8 mouse cellular contexts compared by ENCODE assay signal in the genomic region with DNA sequence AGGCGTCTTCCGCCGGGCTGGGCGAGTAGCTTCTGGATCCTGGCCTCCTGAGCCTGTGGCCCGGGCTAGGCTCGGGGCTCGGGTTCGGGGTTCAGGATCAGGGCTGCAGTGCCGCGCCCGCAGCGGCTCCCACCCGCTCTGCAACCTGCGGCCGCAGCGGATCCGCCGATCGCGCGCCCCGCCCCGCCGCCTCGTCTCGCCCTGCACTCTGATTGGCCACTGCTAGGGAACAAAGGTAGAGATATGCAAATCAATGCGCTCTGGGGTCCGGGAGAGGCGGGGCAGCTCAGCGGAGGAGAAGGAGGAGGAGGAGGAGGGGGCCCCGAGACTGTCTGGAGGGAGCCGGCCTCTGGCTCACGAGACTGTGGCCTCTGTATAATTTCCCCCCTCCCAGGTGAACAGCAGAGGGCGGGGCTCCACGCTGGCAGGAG. TPM values are rescaled to one million over a fixed set of nuclear protein-coding genes. Genes with fewer than 3 reads are reported as not detected.
DNase-seq lines count a peak whose midpoint lies in the region; ATAC-seq lines count a peak whose summit lies in the region.

A gene (minus strand): TSS at position 153 of the 431 bp plus-strand sequence.

- H3K4me1 ChIP-seq in intestine, embryonic 14.5 days (replicated peaks; ENCODE audit: control insufficient read depth, insufficient read depth, low read length), result 0 out of 2 replicates have a peak, but pooled peaks cover 7% of the 10 kb centered on the region

- peak within 1 kb of the TSS; percentile 93 for H3K4me2 ChIP-seq in intestine, embryonic 14.5 days (ENCODE audit: low read length)

- no peaks in the 10 kb centered on the region for H3K27me3 ChIP-seq in intestine, embryonic 14.5 days (replicated peaks; ENCODE audit: control insufficient read depth, insufficient read depth, low read length)

- intact Hi-C loops in gastrocnemius, postnatal 36 days (cut with DNase I), result no loop called here
- intact Hi-C loops in left cerebral cortex, postnatal 10 days (cut with DNase I), result loop anchor here (5.0 kb wide), 1 partner anchor 115 kb away; a partner anchor contains a TSS

- peak; percentile 89 for DNase-seq in adrenal gland, adult 2 months
- DNase-seq in embryo, embryonic 11 days, result peak; percentile 93
- peak; percentile 48 to 49 for DNase-seq in gastrocnemius, postnatal 36 days
- DNase-seq in intestine, embryonic 14.5 days (ENCODE audit: low spot score), result peak; percentile 91
- peak; percentile 90 to 93 for DNase-seq in left cerebral cortex, postnatal 10 days (ENCODE audit: extremely low spot score in 1 of 2, low spot score in 2 of 2)
- DNase-seq in right cerebral cortex, postnatal 10 days (ENCODE audit: low spot score in 2 of 2), result peak; percentile 94 to 95
- DNase-seq in urinary bladder, postnatal 25 days (ENCODE audit: low spot score), result peak; percentile 73

- peak within 1 kb of the TSS; percentile 76 for H3K9ac ChIP-seq in intestine, embryonic 14.5 days (ENCODE audit: low read length)

- no peaks in the 10 kb centered on the region for H3K36me3 ChIP-seq in intestine, embryonic 14.5 days (ENCODE audit: control insufficient read depth, insufficient read depth, low read length)

- no peaks in the 10 kb centered on the region for H3K9me3 ChIP-seq in intestine, embryonic 14.5 days (ENCODE audit: control insufficient read depth, low read length)

- peak within 1 kb of the TSS; percentile 76 for H3K4me3 ChIP-seq in intestine, embryonic 14.5 days (ENCODE audit: low read depth, low read length)

- ATAC-seq in intestine, embryonic 14.5 days (replicated peaks; ENCODE audit: low FRiP score, low TSS enrichment, low read depth), result peak; percentile 98
- ATAC-seq in megakaryocyte progenitor cell, adult 5-6 weeks (replicated peaks; ENCODE audit: poor library complexity), result peak; percentile 76

- WGBS in intestine, embryonic 14.5 days, result under 1% methylated on average over 35 of the region's 35 CpGs

- peak within 1 kb of the TSS; percentile 54 for H3K27ac ChIP-seq in intestine, embryonic 14.5 days (ENCODE audit: low read depth)

RNA-seq across cellular contexts. Expression of the gene that starts here (rescaled TPM):
- total RNA-seq in adrenal gland, adult 2 months (2021), result 10 to 100 TPM; 10.1 to 15.5 TPM
- 79.2 and 146 TPM in 2 replicates for polyA plus RNA-seq in adrenal gland, adult 2 months (2012; rRNA removed)
- total RNA-seq in gastrocnemius, postnatal 36 days (2021), result 10 to 100 TPM; 21.2 to 24.1 TPM
- 90.6 and 97.3 TPM in 2 replicates for polyA plus RNA-seq in intestine, embryonic 14.5 days (2014; fragmentation: Nextera tagmentation; extraction: Ambion mirVana)
- total RNA-seq in left cerebral cortex, postnatal 10 days (2021), result 100 to 1,000 TPM; 209 to 211 TPM
- total RNA-seq in megakaryocyte progenitor cell, adult 5-6 weeks (2015), result 32.4 and 48.3 TPM in 2 replicates
- total RNA-seq in megakaryocyte progenitor cell, adult 5-6 weeks (2017), result 17.9 and 23.7 TPM in 2 replicates

Comparison
In these comparisons a context has a peak if more than half of its experiments do, and no peak if none do; other contexts are left out.
1. Peak in every context shown above with its lines: DNase-seq, ATAC-seq, H3K4me3 ChIP-seq and H3K27ac ChIP-seq.
2. RNA of the gene that starts here (total RNA-seq): 209 to 211 TPM in left cerebral cortex, postnatal 10 days; 17.9 to 48.3 TPM in megakaryocyte progenitor cell, adult 5-6 weeks, 21.2 to 24.1 TPM in gastrocnemius, postnatal 36 days and 10.1 to 15.5 TPM in adrenal gland, adult 2 months; every median in the first group is over 4 times any median in the second.